Mouse (Mus musculus) cortical plate, adult 2 months (tissue): ENCODE measurements around the gene Ntn1.

Experiments used
- CTCF ChIP-seq: fragments of 200-500 bp; IDR thresholded peaks from 2 replicates; pipeline ENCODE4 v1.5.1; 2011; ENCODE audit warnings: mild to moderate bottlenecking, control low read depth, low read length; ENCODE audit not compliant: insufficient read depth; ENCODE audit errors: extremely low read depth
- POLR2A ChIP-seq: fragments of 200-500 bp; IDR thresholded peaks from 2 replicates; pipeline ENCODE4 v1.6.1; 2011; ENCODE audit warnings: mild to moderate bottlenecking, low read length, control low read depth; ENCODE audit not compliant: insufficient read depth; ENCODE audit errors: extremely low read depth

- TF ChIP-seq CTCF (no peak), POLR2A (no peak)
Measured at GRCm38 (mm10) chr11:68342761-68343160, 57.9 kb downstream of the Ntn1 start.
